Mouse (Mus musculus) thymus, postnatal 14 days (tissue): ENCODE measurements around the gene Csrnp3.

Experiments
- DNase-seq: peaks from one replicate; pipeline ENCODE4 v3.0.0; 2021

Gene Csrnp3

DNA sequence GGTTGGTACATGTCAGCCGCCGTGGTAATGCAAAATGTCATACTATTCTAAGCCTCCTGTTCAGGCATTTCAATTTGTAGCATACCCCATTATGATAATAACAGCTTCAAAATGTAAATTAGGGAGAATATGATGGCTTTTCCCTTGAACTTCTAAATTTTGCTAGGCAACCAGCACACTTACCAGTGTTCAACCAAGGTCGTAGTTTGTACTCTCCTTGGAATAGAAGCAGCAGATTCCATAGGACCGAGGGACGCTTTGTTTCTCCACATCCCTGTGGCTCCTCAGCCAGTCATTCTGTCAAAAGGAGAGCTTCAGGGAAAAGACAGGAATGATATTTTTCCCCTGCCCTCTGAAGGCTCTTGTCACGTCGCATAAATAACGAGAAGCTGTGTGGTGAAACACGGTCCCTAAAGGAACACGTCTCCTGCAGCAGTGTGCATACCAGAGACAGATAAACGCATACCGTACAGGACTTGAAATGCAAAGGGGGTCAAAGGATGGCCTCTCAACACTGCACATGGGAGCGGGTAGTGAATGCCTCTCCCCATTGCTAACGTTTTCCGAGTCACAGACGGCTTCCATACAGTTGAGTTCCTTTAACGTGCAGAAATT lies 108.3 kb downstream of the Csrnp3 start:
- DNase-seq, result no peak

DNA sequence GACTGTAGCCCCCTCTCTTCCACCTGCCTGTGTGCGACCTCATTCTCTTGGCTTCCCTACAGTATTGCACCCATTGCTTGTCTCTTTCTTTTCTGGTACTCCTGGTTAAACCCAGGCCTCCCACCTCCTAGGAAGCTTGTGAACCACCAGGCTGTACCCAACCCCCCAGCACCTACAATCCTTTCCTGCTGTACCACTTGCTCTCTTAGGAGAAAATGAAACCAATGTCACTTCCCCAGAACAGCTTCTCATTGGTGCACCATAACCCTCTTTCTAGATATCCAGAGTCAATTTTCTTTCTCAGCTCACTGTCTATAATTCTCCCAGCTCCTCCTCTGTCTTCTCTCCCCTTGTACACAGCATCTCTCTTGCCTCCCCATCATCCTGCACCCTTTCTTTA lies 110.2 kb downstream of the Csrnp3 start:
- no peak for DNase-seq

DNA sequence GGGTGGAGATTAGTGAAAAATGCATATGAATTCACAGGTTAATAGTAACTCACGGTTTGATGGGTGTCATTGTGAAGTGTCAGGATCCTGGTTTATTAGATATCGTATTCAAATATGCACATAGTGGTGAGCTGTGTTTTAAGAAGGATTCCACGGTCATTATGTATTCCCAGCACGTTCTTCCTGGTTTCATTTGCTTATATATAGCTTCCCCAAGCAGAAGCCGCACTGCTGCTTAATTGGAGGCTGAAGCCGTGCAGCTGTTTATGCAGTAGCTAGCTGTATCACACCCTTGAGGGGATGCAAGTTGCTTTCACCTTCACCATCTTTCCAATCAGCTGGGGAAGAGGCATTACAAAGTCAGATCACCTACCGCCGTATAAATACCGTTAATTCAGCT lies 111.2 kb downstream of the Csrnp3 start:
- no peak for DNase-seq

DNA sequence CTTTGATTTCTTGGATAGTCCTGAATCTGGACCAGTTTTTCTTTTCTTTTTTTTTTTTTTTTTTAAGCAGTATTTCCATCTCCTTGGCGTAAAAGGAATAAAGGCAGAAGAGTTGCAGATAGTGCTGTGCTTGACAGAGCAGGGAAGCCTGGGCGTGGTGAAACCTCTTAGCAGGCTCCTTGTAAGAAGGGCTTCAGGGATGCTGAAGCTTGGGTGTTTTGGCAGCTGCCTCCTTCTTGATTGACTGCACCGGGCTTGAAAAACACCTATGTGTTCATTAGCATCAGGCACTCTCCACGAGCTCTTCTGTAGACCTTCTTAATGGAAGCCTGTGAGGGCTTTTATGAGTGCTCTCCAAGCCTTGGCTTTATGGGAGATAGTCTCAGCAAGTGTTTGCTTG lies 117.9 kb downstream of the Csrnp3 start:
- DNase-seq, result no peak

DNA sequence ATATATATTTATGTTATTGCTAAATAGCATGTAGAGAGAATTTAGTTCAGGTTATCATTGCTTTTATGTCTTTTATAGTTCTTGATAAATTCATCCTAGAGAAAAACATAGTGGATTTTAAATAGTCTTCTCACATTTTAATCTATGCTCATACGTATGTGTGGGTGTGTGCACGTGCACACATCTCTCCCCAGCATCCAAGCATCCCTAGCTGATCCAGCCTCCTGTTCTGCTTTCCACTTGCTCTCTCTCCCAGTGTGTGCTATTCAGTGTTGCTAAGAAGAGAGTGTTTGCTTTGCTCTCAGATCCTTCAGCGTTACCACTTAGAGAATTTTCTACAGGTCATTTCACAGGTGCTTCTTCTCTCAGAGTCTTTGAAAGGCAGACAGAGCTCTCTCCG lies 123.2 kb downstream of the Csrnp3 start:
- no peak for DNase-seq

DNA sequence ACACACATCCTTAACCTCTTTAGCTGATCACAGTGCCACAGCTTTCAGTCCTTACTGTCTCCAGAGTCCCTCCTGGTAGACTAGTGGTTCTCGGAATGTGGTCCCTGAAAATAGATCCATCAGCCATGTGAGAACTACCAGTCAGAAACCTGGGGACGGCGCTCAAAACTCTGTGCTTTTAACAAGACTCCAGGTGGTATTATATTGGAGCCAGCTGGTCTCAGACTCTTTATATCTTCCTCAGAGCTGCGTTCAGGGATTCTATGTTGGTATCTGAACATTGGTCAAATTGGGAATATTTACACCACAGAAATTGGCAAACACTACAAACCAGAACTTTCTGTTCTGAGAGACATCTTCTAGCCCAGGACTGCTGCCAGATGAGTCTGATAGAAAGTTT lies 128.3 kb downstream of the Csrnp3 start:
- no peak for DNase-seq

DNA sequence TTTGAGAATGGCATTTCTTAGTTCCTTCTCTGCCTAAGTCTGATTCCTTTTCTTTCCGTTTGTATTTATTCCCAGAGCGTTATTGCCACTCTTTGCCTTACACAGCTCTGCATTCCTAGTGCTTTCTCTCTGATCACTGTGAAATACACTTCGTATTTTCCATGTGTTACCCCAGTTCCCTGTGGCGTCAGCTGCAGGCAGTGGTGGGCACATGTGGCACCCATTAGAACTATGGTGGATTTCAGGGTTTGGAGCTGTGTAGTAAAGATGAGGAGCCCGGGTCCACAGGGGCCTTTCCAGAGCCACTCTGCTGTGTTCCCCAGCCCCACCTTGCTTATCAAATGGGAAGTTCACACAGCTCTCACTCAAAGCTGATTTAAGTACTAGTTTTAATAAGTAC lies 129.8 kb downstream of the Csrnp3 start:
- DNase-seq, result no peak

DNA sequence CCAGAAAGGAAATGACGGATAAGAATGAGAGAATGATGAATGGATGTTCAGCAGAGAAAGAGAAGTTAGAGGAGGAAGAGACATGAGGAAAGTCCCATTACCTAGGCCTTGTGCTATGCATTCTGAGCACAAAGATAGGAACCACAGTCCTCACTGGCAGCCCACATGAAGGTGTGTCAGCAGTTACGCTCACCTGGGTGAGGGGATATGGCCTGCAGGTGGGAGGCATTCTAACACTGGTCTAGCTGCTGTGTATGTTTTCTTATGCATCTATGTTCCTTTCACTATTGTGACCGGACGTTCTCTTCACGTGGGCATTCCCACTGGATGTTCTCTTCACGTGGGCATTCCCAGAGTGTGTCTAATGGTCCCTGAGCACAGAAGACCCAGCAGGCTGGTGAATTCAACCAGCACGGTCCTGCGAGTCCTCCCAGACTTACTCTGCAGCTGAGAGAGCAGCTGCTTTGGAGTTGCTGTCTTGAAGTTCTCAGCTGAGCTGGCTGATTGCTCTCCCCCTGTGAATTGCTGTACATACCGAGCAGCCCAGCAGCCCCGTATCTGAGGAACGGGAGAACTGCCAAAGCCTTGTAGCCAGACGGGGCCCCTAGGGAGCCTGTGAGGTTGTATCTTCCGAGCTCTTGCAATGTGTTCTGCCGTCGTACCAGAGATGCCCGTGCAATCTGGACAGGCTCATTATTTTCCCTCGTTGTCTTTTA lies 133.9 kb downstream of the Csrnp3 start:
- DNase-seq, result no peak

DNA sequence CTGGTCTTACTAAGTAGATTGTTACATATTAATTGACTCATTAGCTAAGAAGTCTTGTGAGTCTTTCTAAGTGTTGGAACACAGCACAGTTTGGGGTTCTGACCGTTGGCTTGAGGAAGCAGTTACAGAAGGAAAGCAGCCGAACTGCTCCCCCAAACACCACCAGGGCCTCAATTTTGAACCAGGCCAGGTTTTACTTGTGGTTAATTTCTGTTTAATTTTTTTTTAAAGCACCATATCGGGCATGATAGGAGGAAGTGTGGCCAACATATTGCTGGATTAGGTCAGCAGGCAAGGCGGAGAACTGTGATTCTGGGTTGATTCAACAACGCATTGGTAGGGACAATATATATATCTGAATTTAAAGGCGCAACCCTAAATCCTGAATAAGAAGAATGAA lies 135.9 kb downstream of the Csrnp3 start:
- DNase-seq, result no peak

DNA sequence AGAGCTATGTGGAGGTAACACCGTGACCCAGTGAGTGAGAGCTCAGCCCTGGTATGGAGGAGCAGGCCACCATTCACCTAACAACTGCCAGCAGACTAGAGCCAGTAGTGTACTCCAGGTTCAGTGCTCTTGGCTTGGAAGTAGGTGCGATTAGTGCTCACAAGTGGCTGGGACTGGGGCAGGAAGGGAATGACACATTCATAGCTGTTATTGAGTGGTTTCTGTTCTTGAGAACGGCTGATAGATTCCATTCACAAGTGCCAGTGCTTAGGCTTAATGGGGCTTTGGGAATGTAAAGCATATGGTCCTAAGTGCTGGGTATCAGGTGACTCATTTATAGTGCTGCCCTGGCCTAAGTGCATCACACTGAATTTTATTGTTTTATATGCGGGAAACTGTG lies 136.4 kb downstream of the Csrnp3 start:
- DNase-seq, result no peak

DNA sequence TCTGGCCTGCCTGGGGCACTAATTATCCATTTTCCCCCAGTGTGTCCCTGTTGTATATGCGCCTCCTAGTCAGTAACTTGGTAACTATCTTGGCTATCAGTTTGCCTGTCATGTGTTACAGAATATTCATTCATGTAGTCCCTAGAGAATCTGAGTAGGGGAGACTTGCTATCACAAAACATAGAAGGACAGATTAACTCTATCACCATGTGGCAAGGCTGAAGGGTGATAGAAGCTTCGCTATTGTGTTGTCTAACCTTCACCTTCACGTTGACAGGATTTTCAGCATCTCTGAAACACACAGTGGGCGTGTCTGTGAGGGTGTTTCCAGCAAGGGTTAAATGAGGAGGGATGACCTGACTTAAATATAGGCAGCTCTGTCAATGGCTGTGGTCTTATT lies 140.1 kb downstream of the Csrnp3 start:
- DNase-seq, result no peak

DNA sequence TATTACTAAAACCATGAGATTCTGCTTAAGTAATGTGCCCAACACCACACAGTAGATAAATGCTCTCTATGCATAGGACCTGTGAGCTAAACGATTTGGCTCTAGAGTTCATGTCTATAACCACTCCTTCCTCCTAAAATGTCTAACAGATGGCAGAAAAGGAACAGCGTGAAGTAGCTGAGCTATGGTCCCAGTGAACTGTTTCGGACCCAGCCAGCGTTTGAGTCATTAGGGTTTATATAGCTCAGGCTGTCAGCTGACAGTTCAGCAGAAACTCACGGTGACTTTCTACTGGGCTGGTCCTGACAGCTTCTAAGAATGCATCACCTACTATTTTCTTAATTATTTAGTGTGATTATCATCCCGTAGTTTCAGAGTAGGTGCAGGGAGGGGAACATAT lies 141.5 kb downstream of the Csrnp3 start:
- DNase-seq, result no peak

DNA sequence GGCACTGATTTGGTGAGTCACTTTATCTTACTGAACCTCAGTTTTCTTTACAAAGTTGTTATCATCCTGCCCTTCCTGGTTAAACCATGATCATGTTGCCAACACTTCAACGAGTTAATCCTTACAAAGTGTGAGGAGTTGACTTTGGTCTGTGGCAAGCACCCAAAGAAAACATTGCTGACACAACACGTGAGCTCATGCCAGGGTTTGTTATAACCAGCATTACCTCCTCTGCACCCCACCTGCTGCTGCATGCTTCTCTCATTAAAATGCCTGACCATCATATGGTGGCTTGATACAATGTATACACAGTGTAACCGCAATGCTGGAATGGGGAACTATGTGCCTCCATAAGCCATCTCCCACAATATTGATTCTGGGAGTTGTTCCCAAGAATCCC lies 142.0 kb downstream of the Csrnp3 start:
- DNase-seq, result no peak

DNA sequence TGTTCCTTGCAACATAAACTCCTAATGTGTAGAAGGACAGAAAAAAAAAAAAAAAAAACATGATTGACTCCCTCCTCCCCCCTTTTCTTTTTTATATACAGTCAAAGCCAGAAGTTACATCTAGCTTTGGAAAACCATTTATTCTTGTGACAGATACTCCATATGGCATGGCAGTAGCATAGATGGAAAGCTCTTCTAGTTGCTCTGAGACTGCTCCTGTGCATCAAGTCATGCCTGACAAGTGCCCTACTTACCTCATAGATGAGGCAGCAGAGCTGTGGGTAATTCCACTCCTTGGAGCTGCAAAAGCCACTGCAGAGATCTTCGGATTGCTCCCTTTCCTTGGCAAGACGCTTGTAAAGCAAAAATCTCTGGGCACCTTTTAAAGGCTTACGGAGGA lies 143.2 kb downstream of the Csrnp3 start:
- no peak for DNase-seq

DNA sequence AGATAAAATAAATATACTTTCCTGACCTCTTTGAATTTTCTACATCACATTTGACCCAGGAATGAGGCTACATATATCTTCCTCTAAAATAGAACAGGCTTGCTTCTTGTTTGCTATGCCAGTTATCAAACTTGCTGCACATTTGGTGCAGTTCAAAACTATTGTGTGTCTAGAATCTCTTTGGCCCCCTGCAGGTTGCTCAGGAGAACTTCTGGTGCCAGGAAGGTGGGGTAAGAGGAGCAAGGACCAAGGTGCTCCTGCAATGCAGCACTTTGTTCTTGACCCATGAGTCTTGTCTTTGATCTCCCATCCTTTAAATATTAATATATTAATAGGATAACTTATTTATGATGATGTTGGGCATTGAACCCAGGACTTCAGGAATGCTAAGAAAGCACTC lies 144.5 kb downstream of the Csrnp3 start:
- DNase-seq, result no peak

DNA sequence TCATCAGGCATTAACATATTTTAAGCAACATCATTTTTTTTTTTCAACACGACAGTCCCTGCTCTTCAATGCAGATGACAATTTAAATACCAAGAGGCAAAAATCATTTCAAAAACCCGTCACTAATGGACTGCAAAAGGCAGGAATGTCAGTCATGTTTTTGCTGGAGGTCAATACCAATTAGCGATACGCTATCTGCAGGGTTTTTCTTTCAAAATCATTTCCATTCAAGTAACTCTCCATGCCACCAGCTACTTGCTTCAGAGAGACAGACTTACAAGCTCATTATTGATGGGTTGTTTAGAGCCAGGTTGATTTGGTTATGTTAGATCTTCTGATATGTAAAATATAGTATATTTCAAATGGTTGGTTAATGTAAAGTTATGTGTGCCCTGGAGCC lies 145.2 kb downstream of the Csrnp3 start:
- no peak for DNase-seq

DNA sequence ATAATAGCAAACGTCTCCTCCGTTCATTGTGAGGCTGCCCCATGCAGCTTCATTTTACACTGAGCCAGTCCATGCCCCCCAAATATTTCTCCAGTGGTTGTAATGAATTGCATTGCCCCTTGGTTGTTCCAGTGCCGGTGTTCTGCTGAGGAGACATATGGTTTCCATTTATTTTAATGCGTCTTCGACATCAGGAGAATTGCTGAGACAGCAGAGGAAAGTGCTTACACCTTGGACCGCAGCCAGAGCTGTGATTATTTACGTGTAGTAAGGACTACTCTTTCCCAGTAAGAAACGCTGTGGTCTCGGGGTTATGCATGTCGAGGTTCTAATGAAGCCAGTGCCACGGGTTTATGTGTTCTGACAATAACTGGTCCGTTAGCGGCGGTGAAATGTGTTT lies 147.8 kb downstream of the Csrnp3 start:
- DNase-seq, result no peak

DNA sequence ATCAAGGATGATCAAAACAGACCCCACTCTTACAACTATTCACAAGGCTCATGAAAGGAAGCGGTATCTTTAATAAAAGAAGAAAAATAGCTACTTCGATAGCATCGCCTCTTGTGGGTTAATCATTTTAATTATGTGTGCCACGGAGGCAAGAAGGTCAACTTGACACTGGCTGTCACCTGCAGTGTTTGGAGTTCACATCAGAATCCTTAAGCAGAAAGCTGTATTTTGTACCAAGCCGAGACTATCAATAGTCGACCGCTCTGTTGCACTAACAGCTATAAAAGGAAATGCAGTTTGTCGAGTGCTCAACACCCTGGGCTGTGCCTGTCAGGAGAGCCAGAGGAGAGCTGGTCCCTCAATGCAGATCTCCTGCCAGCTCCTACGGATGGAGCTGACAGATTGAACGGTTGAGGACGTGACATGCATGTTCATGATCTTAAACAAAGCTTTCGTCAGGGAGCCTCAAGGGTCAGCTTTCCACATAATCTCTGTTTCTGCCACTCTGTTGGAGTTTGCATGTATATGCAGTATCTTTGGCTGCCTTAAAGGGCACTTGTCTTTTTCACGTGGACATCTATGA lies 149.4 kb downstream of the Csrnp3 start:
- DNase-seq, result no peak

DNA sequence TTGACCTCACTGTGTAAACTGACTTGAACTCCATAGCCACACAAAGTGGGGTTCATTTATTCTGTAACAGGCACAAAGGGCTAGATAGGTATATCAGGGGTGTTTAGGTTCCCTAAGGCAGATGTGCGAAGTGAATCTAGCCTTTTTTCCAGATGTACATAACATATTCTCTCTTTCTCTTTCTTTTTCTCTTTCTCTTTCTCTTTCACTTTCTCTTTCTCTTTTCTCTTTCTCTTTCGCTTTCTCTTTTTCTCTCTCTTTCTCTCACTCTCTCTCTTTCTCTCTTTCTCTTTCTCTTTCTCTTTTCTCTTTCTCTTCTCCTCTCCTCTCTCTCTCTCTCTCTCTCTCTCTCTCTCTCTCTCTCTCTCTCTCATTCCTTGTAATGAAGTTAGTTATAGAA lies 153.2 kb downstream of the Csrnp3 start:
- no peak for DNase-seq

DNA sequence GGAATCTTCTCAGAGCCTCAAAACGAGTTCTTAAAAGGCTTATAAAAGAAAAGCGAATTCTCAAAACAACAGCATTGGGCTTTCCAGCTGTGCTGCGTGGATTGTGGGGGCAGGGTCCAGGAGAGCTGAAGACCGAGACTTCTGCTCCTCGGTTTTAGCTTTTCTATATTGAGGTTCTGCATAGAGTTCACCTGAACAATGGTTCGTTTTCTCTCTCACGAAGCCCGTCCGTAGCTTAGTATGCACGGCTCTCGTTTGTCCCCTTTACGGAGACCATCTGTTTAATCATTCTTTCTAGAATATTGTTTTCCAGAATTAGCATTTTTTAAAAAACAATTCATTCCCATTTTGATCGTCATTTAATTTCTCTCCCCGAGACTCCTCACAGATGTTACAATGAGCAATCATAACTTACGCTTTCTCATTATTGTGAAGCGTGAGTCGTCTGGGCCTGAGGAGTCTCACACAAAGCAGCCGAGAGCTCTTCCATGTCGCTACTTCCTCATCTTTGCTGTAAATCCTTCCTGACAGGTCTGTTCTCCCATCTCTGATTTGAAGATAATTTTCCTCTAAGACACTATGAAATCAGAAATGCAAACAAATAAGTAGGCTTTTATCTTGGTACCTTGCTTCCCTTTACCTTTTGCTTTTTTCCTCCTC lies 163.6 kb downstream of the Csrnp3 start:
- no peak for DNase-seq

DNA sequence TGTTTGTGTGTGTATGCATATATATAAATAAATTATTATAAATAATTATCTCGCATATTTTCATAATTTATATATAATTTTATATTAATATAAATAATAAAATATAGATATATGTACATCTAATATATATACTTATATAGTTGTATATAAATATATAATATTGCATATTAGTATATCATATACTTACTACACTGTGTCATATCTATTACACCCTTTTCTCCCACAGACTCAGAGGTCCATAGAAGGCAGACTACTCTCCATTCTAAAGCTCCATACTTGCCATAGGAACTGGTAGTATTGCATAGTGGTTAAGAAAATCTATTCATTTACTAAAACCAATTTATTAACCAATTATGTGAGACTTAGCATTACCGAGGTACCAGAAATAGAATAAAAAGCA lies 164.1 kb downstream of the Csrnp3 start:
- no peak for DNase-seq

DNA sequence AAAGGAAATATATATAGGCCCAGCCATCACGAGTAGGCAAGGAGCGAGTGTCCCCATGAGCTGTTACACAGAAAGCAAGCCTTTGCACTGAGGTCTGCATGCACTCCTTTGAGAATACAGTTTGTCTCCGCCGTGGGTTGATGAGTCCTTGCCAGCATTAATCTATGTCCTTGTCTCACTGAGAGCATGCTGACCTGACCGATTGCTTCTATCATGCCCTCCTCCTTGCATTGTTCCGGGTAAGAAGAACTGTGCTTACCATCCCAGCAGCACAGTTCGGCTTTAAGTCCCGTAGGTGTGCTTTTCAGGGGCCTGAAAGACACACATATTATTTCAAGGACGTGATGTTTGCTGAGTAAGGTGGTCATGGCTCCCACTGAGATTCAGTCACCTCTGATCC lies 173.1 kb downstream of the Csrnp3 start:
- DNase-seq, result no peak

DNA sequence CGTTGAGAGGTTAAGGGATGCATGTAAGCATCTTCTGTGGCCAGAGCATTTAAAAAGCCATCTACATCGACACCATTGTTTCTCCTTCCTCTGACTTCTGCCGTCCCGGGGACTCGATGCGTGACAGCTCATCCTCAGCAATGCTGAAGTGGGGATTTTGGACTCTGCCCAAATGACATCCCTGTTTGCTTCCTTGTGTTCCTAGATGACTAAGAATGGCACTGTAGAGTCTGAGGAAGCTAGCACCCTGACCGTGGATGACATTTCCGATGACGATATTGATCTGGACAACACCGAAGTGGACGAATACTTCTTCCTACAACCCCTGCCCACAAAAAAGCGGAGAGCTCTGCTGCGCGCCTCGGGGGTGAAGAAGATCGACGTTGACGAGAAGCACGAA lies 173.7 kb downstream of the Csrnp3 start:
- no peak for DNase-seq

DNA sequence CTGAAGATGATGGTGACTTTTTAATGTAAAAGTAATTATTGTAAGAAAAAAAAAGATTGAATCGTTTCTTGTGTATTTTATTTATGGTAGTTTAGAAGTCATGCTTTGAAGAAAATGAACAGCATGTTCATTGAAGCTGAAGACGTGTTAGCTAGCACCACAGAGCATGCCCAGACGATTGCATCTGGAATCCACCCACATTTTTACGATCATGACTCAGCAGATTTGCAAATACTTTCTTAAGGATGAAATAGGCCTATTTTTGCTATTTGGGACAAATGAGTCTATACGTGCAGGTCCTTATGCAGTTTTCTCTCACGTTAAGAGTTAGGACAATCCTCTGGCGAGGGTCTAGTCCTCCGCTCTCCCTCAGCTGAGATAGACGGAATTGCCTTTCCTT lies 177.9 kb downstream of the Csrnp3 start:
- DNase-seq, result no peak
